Mouse (Mus musculus): Measurements from ENCODE around the gene Draxin. TPM values are rescaled to one million over a fixed set of nuclear protein-coding genes. Genes with fewer than 3 reads are reported as not detected.

The Draxin gene
- total and polyA plus RNA-seq, 3 experiments = 0.16 TPM; not detected in 2

DNA sequence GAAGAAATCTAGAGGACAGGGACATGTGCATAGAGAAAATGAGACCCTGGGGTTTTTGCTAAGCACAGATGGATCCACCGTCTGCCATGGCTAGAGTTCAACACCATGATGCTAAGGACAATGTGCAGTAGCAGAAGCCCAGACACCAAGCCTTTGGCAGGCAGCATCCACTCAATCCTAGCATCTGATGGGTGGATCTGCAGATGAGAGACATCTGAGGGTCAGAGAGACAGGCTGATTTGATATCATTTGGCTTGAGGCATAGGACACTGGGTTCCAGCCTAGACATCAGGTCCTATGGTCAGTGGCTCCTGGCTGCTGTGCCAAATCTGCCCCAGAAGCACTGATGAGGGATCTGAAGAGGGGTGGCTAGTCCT, 49.9 kb downstream of the Draxin start:
- ATAC-seq (ENCODE audit: extremely low read depth, insufficient number of reproducible peaks, low FRiP score, poor library complexity, severe bottlenecking) (no peak), DNase-seq (ENCODE audit: low spot score) (no peak)
- H3K4me3 ChIP-seq (ENCODE audit: low read depth, low read length) = no peak overlapping the region
- TF ChIP-seq TAL1 (conservative IDR thresholded peaks at IDR 0.05; ENCODE audit: low read depth, low read length) (no peak), GATA1 (IDR thresholded peaks at IDR 0.05; ENCODE audit: borderline replicate concordance, low read length) (no peak), CTCF (IDR thresholded peaks at IDR 0.05; ENCODE audit: low read depth, low read length) (no peak), POLR2AphosphoS5 (IDR thresholded peaks at IDR 0.05; ENCODE audit: insufficient replicate concordance, low read depth, low read length) (no peak), GATA2 (IDR thresholded peaks at IDR 0.05; ENCODE audit: borderline replicate concordance, low read depth, low read length) (no peak)
- H3K36me3 ChIP-seq (replicated peaks) = peaks cover 53% of the 10 kb centered on the region
- H3K4me1 ChIP-seq (ENCODE audit: insufficient read depth, low read depth, low read length) = peaks cover 22% of the 10 kb centered on the region
- no peaks in the 10 kb centered on the region for H3K9me3 ChIP-seq (replicated peaks)
- no peaks in the 10 kb centered on the region for H3K27me3 ChIP-seq (ENCODE audit: insufficient read depth, low read length)

DNA sequence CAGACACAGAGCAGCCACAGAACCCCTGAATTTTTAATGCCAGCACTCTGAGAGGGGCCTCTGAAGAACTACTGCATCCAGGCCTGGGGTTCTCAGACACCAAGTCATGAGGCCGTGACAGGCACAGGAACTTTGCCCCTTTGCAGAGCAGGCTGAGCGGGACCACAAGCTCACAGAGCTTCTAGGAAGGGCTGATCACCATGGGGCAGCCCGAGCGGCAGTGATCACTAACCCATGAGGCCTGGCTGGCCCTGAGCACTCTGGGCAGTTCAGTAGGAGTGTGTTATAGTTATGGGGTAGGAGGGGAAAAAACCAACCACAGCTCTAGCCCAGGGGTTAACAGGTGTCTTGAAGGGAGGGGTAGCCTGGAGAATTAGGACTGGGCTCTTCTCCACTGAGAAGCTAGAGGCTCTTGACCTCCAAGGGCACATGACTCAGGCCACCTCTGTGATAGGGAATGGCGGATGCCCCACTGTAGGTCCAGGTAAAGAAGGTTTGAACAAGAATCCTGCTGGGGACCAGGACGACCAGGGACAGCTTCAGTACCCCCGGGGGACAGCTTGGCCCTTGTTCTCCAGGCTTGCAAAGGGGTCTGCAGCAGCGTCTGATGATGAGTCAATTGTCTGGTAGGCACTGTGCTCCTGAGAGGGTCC, 50.4 kb downstream of the Draxin start:
- ATAC-seq (ENCODE audit: extremely low read depth, insufficient number of reproducible peaks, low FRiP score, poor library complexity, severe bottlenecking) (no peak), DNase-seq (ENCODE audit: low spot score) (no peak)
- no peaks in the 10 kb centered on the region for H3K9me3 ChIP-seq (replicated peaks)
- TF ChIP-seq CTCF (IDR thresholded peaks at IDR 0.05; ENCODE audit: low read depth, low read length) (no peak), GATA1 (IDR thresholded peaks at IDR 0.05; ENCODE audit: borderline replicate concordance, low read length) (no peak), GATA2 (IDR thresholded peaks at IDR 0.05; ENCODE audit: borderline replicate concordance, low read depth, low read length) (no peak), TAL1 (conservative IDR thresholded peaks at IDR 0.05; ENCODE audit: low read depth, low read length) (no peak), POLR2AphosphoS5 (IDR thresholded peaks at IDR 0.05; ENCODE audit: insufficient replicate concordance, low read depth, low read length) (no peak)
- H3K4me3 ChIP-seq (ENCODE audit: low read depth, low read length) = no peak overlapping the region
- peaks cover 17% of the 10 kb centered on the region for H3K4me1 ChIP-seq (ENCODE audit: insufficient read depth, low read depth, low read length)
- peaks cover 1% of the 10 kb centered on the region; the same call in 1 of the 2 replicates for H3K27me3 ChIP-seq (ENCODE audit: insufficient read depth, low read length)
- H3K36me3 ChIP-seq (replicated peaks) = peaks cover 48% of the 10 kb centered on the region

DNA sequence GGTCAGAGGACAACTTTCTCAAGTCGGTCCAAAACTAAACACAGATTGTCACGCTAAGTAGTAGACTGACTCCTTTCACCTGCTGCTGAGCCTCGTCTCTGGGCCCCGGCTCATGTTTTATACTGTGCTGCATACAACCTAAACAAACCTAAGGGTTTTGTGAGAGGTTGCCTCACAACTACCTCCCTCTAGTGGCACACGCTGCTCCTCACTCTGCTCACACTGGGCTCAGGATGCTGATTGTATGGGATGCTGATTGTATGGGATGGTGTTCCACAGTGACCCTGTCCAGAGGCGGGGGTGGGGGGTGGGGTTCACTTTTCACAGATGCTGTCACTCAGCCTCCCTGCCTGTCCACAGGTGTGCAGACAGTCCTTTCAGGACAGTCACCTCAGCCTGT, 51.3 kb downstream of the Draxin start:
- H3K9me3 ChIP-seq (replicated peaks) = no peaks in the 10 kb centered on the region
- H3K4me1 ChIP-seq (ENCODE audit: insufficient read depth, low read depth, low read length) = peaks cover 10% of the 10 kb centered on the region
- no peak for ATAC-seq (ENCODE audit: extremely low read depth, insufficient number of reproducible peaks, low FRiP score, poor library complexity, severe bottlenecking)
- H3K36me3 ChIP-seq (replicated peaks) = peaks cover 45% of the 10 kb centered on the region
- TF ChIP-seq TAL1 (conservative IDR thresholded peaks at IDR 0.05; ENCODE audit: low read depth, low read length) (no peak), CTCF (IDR thresholded peaks at IDR 0.05; ENCODE audit: low read depth, low read length) (no peak)
- no peak overlapping the region for H3K4me3 ChIP-seq (ENCODE audit: low read depth, low read length)
- DNase-seq (ENCODE audit: low spot score) = no peak
- peaks cover 4% of the 10 kb centered on the region; the same call in 1 of the 2 replicates for H3K27me3 ChIP-seq (ENCODE audit: insufficient read depth, low read length)

DNA sequence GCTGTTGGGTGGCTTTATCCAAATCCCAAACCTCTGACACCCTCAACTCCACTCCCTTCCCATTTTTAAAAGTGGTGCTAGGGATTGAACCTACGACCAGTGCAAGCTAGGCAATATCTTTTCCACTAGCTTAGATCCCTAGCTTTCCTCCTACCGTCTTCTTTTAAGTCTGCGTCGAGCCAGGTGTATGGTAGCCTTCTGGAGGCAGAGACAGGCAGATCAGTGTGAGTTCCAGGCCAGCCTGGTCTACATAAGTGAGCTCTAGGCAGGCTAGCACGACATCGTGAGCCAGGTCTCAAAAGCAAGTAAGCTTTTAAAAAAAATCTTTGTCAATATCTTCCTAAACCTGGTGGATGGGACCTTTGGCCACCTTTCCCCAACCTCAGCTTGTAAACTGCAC, 54.6 kb downstream of the Draxin start:
- H3K27me3 ChIP-seq (ENCODE audit: insufficient read depth, low read length) = peaks cover 21% of the 10 kb centered on the region
- H3K9me3 ChIP-seq (replicated peaks) = no peaks in the 10 kb centered on the region
- no peaks in the 10 kb centered on the region; the same call in 1 of the 2 replicates for H3K4me1 ChIP-seq (ENCODE audit: insufficient read depth, low read depth, low read length)
- TF ChIP-seq GATA2 (IDR thresholded peaks at IDR 0.05; ENCODE audit: borderline replicate concordance, low read depth, low read length) (no peak), GATA1 (IDR thresholded peaks at IDR 0.05; ENCODE audit: borderline replicate concordance, low read length) (no peak), CTCF (IDR thresholded peaks at IDR 0.05; ENCODE audit: low read depth, low read length) (no peak), POLR2AphosphoS5 (IDR thresholded peaks at IDR 0.05; ENCODE audit: insufficient replicate concordance, low read depth, low read length) (no peak), TAL1 (conservative IDR thresholded peaks at IDR 0.05; ENCODE audit: low read depth, low read length) (no peak)
- no peak for ATAC-seq (ENCODE audit: extremely low read depth, insufficient number of reproducible peaks, low FRiP score, poor library complexity, severe bottlenecking)
- H3K4me3 ChIP-seq (ENCODE audit: low read depth, low read length) = no peak overlapping the region
- H3K36me3 ChIP-seq (replicated peaks) = peaks cover 20% of the 10 kb centered on the region
- no peak for DNase-seq (ENCODE audit: low spot score)

DNA sequence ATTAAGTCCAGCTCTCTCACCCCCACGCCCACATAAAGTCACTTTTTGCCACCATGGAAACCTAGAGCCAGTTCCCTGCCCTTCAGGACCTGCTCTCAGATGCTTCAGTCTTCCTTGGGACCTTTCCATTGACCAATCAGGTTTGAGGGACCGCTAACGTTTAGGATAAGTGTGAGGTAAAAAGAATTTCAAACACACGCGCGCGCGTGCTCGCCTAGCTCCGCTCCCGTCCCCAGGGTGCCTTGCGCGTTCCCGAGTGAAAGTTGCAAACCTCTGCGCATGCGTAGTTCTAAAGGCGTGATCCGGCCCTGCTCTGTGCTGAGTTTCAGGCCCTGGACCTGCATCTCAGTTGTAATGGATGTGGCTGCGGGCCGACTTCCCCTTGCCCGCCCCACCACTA, 55.2 kb downstream of the Draxin start:
- TF ChIP-seq POLR2AphosphoS5 (IDR thresholded peaks at IDR 0.05; ENCODE audit: insufficient replicate concordance, low read depth, low read length) (no peak), GATA2 (IDR thresholded peaks at IDR 0.05; ENCODE audit: borderline replicate concordance, low read depth, low read length) (no peak), CTCF (IDR thresholded peaks at IDR 0.05; ENCODE audit: low read depth, low read length) (no peak), TAL1 (conservative IDR thresholded peaks at IDR 0.05; ENCODE audit: low read depth, low read length) (no peak), GATA1 (IDR thresholded peaks at IDR 0.05; ENCODE audit: borderline replicate concordance, low read length) (no peak)
- peaks cover 25% of the 10 kb centered on the region for H3K27me3 ChIP-seq (ENCODE audit: insufficient read depth, low read length)
- H3K4me3 ChIP-seq (ENCODE audit: low read depth, low read length) = no peak overlapping the region
- H3K4me1 ChIP-seq (ENCODE audit: insufficient read depth, low read depth, low read length) = no peaks in the 10 kb centered on the region; the same call in 1 of the 2 replicates
- DNase-seq (ENCODE audit: low spot score) (no peak), ATAC-seq (ENCODE audit: extremely low read depth, insufficient number of reproducible peaks, low FRiP score, poor library complexity, severe bottlenecking) (no peak)
- no peaks in the 10 kb centered on the region for H3K9me3 ChIP-seq (replicated peaks)
- peaks cover 13% of the 10 kb centered on the region for H3K36me3 ChIP-seq (replicated peaks)

DNA sequence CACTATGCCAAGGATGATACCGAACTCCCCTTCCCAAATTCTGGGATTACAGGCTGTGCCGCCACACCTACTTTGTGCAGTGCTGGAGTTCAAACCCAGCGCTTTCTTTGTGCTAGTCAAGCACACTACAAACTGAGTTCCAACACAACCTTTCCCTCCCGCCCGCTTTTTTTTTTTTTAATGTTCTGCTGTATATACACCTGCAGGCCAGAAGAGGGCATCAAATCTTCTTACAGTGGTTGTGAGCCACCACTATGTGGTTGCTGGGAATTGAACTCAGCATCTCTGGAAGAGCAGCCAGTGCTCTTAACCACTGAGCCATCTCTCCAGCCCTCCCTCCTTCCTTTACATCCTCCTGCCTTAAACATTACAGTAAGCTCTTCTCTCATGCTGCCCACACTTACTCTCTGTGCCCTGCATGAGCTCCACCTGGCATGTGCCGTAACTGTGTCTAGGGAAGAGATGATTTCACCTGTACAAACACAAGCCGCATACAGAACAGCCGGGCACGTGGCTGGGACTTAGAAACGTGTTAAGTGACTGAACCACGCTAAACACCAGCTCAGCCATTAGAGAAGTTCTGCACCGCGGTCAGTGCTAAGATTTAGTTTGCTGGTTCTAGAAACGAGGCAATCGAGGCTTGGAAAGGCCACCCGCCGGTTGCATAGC, 55.8 kb downstream of the Draxin start:
- Histone ChIP-seq H3K36me3 (replicated peaks) (peaks cover 7% of the 10 kb centered on the region), H3K4me1 (ENCODE audit: insufficient read depth, low read depth, low read length) (no peaks in the 10 kb centered on the region; the same call in 1 of the 2 replicates), H3K27me3 (ENCODE audit: insufficient read depth, low read length) (peaks cover 28% of the 10 kb centered on the region), H3K4me3 (ENCODE audit: low read depth, low read length) (no peak overlapping the region), H3K9me3 (replicated peaks) (no peaks in the 10 kb centered on the region)
- DNase-seq (ENCODE audit: low spot score) = no peak
- ATAC-seq (ENCODE audit: extremely low read depth, insufficient number of reproducible peaks, low FRiP score, poor library complexity, severe bottlenecking) = no peak
- TF ChIP-seq POLR2AphosphoS5 (IDR thresholded peaks at IDR 0.05; ENCODE audit: insufficient replicate concordance, low read depth, low read length) (no peak), GATA1 (IDR thresholded peaks at IDR 0.05; ENCODE audit: borderline replicate concordance, low read length) (no peak), TAL1 (conservative IDR thresholded peaks at IDR 0.05; ENCODE audit: low read depth, low read length) (no peak), GATA2 (IDR thresholded peaks at IDR 0.05; ENCODE audit: borderline replicate concordance, low read depth, low read length) (no peak), CTCF (IDR thresholded peaks at IDR 0.05; ENCODE audit: low read depth, low read length) (no peak)

Measured in G1E (cell line).